ENCODE assay signal across 1 mouse cellular context in the genomic region with DNA sequence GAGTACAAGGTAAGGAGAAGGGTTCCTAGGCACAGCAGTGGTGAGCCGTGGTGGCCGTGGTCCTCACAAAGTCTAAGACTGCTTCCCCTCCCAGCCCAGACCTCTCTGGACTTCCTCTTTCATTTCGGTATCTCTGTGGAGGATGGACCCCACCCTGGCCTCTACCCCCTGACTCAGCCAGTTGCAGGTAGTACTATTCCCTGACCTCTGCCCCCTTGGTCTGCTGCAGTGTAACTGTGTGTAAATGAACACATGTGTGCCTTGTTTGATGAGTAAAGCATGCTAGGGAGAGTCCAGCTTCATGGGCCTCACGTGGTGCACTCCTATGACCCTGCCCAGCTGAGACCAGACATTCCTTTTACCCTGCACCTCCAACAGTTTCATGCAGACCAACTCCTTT.
A peak's percentile ranks its signal among the peaks of the same experiment; 100 is the strongest.
TF ChIP-seq lines count a peak whose summit lies in the region.

No protein-coding gene starts in this region.

TF ChIP-seq in MEL, 35 proteins besides CTCF, POLR2A, EP300 and RAD21 (continued from another document):
- TF ChIP-seq TAL1 (IDR thresholded peaks at IDR 0.05; ENCODE audit: low read length) (0 out of 2 replicates have a peak, but pooled peaks have one; percentile 3), ZKSCAN1 (IDR thresholded peaks at IDR 0.05; ENCODE audit: low read depth, low read length) (no peak), TCF12 (IDR thresholded peaks at IDR 0.05; ENCODE audit: low read depth, low read length) (peak; percentile 8; the same call in 1 of the 2 replicates), TBP (IDR thresholded peaks at IDR 0.05; ENCODE audit: low read depth, low read length) (peak; percentile 46; the same call in 1 of the 2 replicates), MXI1 (IDR thresholded peaks at IDR 0.05; ENCODE audit: low read depth, low read length) (no peak; the same call in 1 of the 2 replicates), MAZ (IDR thresholded peaks at IDR 0.05; ENCODE audit: low read depth, low read length) (peak; percentile 10; the same call in 1 of the 2 replicates), CHD2 (IDR thresholded peaks at IDR 0.05; ENCODE audit: low read length) (no peak), MYB (IDR thresholded peaks at IDR 0.05; ENCODE audit: low read depth, low read length) (no peak), CHD1 (IDR thresholded peaks at IDR 0.05; ENCODE audit: low read depth, low read length) (no peak), MEF2A (IDR thresholded peaks at IDR 0.05; ENCODE audit: extremely low read depth, insufficient replicate concordance, low read depth, low read length, poor library complexity, severe bottlenecking) (no peak), SMC3 (IDR thresholded peaks at IDR 0.05; ENCODE audit: low read depth, low read length) (peak; percentile 4; the same call in 1 of the 2 replicates), UBTF (IDR thresholded peaks at IDR 0.05; ENCODE audit: borderline replicate concordance, insufficient read depth, low read depth, low read length) (no peak), ZC3H11A (IDR thresholded peaks at IDR 0.05; ENCODE audit: low read depth, low read length) (no peak), BHLHE40 (IDR thresholded peaks at IDR 0.05; ENCODE audit: borderline replicate concordance, low read depth, low read length) (no peak), MAX (IDR thresholded peaks at IDR 0.05; ENCODE audit: low read length) (peak; percentile 77), ZNF384 (IDR thresholded peaks at IDR 0.05; ENCODE audit: low read depth, low read length) (no peak), NELFE (IDR thresholded peaks at IDR 0.05; ENCODE audit: low read depth, low read length) (peak; percentile 30), POLR2AphosphoS5 (IDR thresholded peaks at IDR 0.05; ENCODE audit: borderline replicate concordance, low read depth, low read length) (no peak), MYC (IDR thresholded peaks at IDR 0.05; ENCODE audit: low read depth, low read length) (peak; percentile 33; the same call in 1 of the 2 replicates), MAFK (IDR thresholded peaks at IDR 0.05; ENCODE audit: borderline replicate concordance, low read depth, low read length) (no peak), ELF1 (IDR thresholded peaks at IDR 0.05; ENCODE audit: low read depth, low read length) (0 out of 2 replicates have a peak, but pooled peaks have one; percentile 9), HCFC1 (IDR thresholded peaks at IDR 0.05; ENCODE audit: low read depth, low read length) (no peak), JUND (IDR thresholded peaks at IDR 0.05; ENCODE audit: low read depth, low read length) (no peak; the same call in 1 of the 2 replicates), SIN3A (IDR thresholded peaks at IDR 0.05; ENCODE audit: low read length) (peak; percentile 15; the same call in 1 of the 2 replicates), E2F4 (IDR thresholded peaks at IDR 0.05; ENCODE audit: borderline replicate concordance, low read depth, low read length) (no peak), ETS1 (IDR thresholded peaks at IDR 0.05; ENCODE audit: low read depth, low read length) (peak; percentile 50; the same call in 1 of the 2 replicates), USF2 (IDR thresholded peaks at IDR 0.05; ENCODE audit: borderline replicate concordance in 1 of 2, insufficient read depth in 1 of 2, low read depth in 1 of 2, low read length in 2 of 2) (no peak), USF1 (IDR thresholded peaks at IDR 0.05; ENCODE audit: low read depth, low read length) (peak; percentile 66), NRF1 (IDR thresholded peaks at IDR 0.05; ENCODE audit: insufficient read depth, low read depth, low read length, poor library complexity, severe bottlenecking) (no peak), GABPA (IDR thresholded peaks at IDR 0.05; ENCODE audit: low read depth, low read length) (no peak), POLR2AphosphoS2 (IDR thresholded peaks at IDR 0.05; ENCODE audit: low read length) (0 out of 2 replicates have a peak, but pooled peaks have one; percentile 16)
TF ChIP-seq in MEL: peak in this region for 14.
